Mouse (Mus musculus): ENCODE measurements around the gene Aifm3. TPM values are rescaled to one million over a fixed set of nuclear protein-coding genes. Genes with fewer than 3 reads are reported as not detected.
A peak's percentile ranks its signal among the peaks of the same experiment; 100 is the strongest.
"Not testable (repeated sequence)": the region's sequence is repeated elsewhere in the genome, so short reads cannot be mapped to it uniquely, and the experiment has no call there.

The Aifm3 gene
- polyA plus RNA-seq, 1 experiment from 2014 or later: 0.88 TPM

DNA sequence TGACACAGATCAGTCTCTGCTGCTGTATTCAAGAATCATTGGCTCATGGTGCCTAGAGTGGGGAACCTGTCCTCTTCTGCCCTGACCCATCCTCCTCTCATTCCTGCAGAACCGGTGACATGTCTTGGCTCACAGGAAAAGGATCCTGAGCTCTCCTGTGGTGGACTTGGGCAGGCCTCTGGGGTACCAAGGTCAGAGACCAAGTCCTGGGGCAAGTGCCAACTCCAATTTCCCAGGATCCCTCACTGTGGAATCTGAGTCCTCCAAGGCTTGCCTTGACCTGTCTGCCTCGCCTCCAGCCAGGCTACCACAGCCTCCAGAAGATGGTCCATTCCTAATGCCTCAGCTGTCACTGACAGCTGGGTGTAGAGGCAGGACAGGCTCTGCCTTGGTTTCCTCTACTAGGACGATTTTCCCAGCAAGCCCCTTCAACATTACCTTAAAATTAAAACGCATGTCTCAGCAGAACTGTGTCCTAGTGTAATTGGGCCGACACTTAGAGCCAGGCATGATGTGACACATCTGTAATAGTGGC lies 17.7 kb downstream of the Aifm3 start:
- peaks cover 17% of the 10 kb centered on the region for H3K4me1 ChIP-seq
- H3K27me3 ChIP-seq (replicated peaks): peaks cover 39% of the 10 kb centered on the region
- ATAC-seq (ENCODE audit: extremely low read depth, insufficient number of reproducible peaks, low FRiP score, low TSS enrichment): no peak
- H3K4me2 ChIP-seq: no peak overlapping the region
- no peak overlapping the region for H3K4me3 ChIP-seq
- H3K27ac ChIP-seq (replicated peaks): no peak overlapping the region
- H3K9me3 ChIP-seq: no peaks in the 10 kb centered on the region
- H3K9ac ChIP-seq: no peak overlapping the region
- 81% methylated on average over 5 of the region's 5 CpGs for WGBS
- H3K36me3 ChIP-seq: peaks cover 14% of the 10 kb centered on the region

DNA sequence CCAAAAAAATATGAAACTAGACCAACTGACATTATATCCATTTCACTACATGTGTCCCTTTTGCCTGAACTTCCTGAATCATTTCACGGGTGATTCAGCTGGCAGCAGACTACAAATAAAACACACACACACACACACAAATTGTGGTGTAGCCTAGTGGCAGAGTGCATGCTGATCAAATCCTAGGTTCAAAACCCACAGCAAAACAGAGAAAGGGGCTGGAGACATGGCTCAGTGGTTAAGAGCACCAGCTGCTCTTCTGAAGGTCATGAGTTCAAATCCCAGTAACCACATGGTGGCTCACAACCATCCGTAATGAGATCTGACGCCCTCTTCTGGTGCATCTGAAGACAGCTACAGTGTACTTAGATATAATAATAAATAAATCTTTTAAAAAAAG lies 18.6 kb downstream of the Aifm3 start:
- Histone ChIP-seq H3K36me3 (peaks cover 23% of the 10 kb centered on the region), H3K4me3 (peak overlapping the region; percentile 76), H3K27ac (replicated peaks) (peak overlapping the region; percentile 95), H3K27me3 (replicated peaks) (peaks cover 38% of the 10 kb centered on the region), H3K4me2 (peak overlapping the region; percentile 84), H3K9ac (peak overlapping the region; percentile 90), H3K4me1 (peaks cover 17% of the 10 kb centered on the region)
- not testable (repeated sequence) for ATAC-seq (ENCODE audit: extremely low read depth, insufficient number of reproducible peaks, low FRiP score, low TSS enrichment); H3K9me3 ChIP-seq
- WGBS: 29% methylated on average over 3 of the region's 3 CpGs

DNA sequence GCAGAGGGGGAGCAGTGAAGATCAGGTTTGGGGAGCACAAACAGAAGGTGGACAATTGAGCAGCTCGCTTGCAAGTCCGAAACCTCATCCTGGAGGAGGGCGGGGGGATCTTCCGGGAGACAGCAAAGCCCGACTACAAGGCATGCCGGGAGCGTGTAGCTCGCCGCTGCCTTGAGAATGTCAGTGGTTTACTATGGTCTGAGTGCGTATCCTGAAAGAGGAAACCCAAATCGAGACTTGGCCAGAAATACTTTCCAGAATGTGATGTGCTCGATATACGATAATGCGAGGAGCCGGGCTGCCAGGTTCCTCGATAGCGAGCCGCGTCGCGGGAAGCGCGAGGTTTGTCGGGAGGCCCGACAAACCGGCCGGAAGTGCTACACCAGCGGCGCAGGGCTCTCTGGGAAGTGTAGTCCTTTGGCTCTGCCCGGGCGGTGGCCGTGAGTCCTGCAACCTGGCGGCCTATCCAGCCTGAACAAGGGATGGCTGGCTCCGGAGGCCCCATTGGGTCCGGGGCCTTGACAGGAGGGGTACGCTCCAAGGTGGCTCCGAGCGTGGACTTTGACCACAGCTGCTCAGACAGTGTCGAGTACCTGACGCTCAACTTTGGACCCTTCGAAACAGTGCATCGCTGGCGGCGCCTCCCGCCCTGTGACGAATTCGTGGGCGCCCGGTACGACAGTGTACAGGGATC lies 19.3 kb downstream of the Aifm3 start, which contains the start of gene Lztr1:
Lztr1 (plus strand) TSS at position 143 of the 694 bp plus-strand sequence.
- ATAC-seq (ENCODE audit: extremely low read depth, insufficient number of reproducible peaks, low FRiP score, low TSS enrichment): peak; percentile 91
- peak within 1 kb of the TSS; percentile 95 for H3K27ac ChIP-seq (replicated peaks)
- no peaks in the 10 kb centered on the region for H3K9me3 ChIP-seq
- peaks cover 30% of the 10 kb centered on the region for H3K36me3 ChIP-seq
- WGBS: under 1% methylated on average over 50 of the region's 50 CpGs
- H3K4me3 ChIP-seq: peak within 1 kb of the TSS; percentile 76
- H3K4me2 ChIP-seq: peak within 1 kb of the TSS; percentile 84
- H3K9ac ChIP-seq: peak within 1 kb of the TSS; percentile 90
- H3K27me3 ChIP-seq (replicated peaks): peaks cover 31% of the 10 kb centered on the region
- H3K4me1 ChIP-seq: peaks cover 17% of the 10 kb centered on the region

DNA sequence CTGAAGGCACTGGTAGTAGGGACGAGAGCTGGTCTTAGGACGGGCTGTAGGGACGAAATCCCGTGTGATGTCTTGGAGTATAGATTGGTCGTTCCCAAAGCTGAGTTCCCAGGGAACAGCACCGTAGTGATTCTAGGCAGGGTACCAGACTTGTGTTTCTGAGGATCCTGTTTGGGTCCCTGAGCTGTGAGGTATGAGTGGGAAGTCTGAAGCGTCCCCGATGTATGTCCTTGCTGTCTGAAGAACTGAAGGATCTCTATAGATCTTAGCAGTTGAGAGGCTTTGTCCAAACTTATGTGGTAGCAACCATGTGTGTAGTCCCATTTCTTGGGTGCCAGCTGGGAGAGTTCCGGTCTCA lies 19.8 kb downstream of the Aifm3 start:
- peaks cover 26% of the 10 kb centered on the region for H3K27me3 ChIP-seq (replicated peaks)
- H3K9ac ChIP-seq: peak overlapping the region; percentile 90
- H3K36me3 ChIP-seq: peaks cover 35% of the 10 kb centered on the region
- ATAC-seq (ENCODE audit: extremely low read depth, insufficient number of reproducible peaks, low FRiP score, low TSS enrichment): no peak
- peak overlapping the region; percentile 95; the same call in 1 of the 2 replicates for H3K27ac ChIP-seq (replicated peaks)
- peaks cover 17% of the 10 kb centered on the region for H3K4me1 ChIP-seq
- H3K4me3 ChIP-seq: peak overlapping the region; percentile 76
- 8% methylated on average over 9 of the region's 9 CpGs for WGBS
- peak overlapping the region; percentile 84 for H3K4me2 ChIP-seq
- H3K9me3 ChIP-seq: no peaks in the 10 kb centered on the region

DNA sequence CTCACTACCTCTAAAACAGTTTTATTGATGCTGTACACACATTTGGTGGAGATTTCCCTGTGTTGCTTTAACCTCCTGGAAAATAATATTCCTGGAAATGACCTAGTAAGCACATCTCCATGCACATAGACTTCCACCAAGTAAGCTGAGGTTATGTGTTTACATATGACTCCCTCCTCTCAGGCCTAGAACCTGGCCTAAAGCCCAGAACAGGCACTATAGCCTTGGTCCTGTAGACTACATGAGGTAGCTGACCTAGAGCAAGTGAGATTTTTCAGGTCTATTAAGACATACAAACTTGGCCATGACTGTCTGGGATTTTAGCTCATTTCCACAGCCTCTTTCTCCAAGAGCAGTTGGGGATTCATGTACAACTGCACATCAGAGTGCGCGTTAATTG lies 20.7 kb downstream of the Aifm3 start:
- no peaks in the 10 kb centered on the region for H3K9me3 ChIP-seq
- peak overlapping the region; percentile 76 for H3K4me3 ChIP-seq
- H3K4me1 ChIP-seq: peaks cover 17% of the 10 kb centered on the region
- no peak for ATAC-seq (ENCODE audit: extremely low read depth, insufficient number of reproducible peaks, low FRiP score, low TSS enrichment)
- H3K27me3 ChIP-seq (replicated peaks): peaks cover 17% of the 10 kb centered on the region
- H3K36me3 ChIP-seq: peaks cover 44% of the 10 kb centered on the region
- H3K27ac ChIP-seq (replicated peaks): no peak overlapping the region
- 93% methylated on average over 2 of the region's 2 CpGs for WGBS
- peak overlapping the region; percentile 84 for H3K4me2 ChIP-seq
- H3K9ac ChIP-seq: peak overlapping the region; percentile 90

DNA sequence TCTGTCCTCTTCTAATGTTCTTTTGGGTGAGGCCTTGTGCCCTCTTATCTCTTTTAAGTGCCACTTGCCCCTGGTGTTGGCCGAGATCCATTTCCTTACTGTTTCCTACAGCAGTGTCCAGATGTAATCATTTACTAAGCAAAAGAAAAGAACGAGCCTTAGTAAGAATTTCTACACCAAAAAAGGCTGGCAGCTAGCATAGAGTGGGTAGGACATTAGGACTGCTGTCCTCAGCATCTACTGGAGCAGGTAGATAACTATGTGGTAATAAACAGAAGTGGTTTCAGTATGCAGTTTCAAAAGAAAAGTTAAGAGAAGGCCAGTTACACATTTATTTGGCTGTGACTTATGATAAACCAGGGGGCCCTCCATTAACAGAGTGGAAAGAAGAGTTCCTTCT lies 21.3 kb downstream of the Aifm3 start:
- H3K9ac ChIP-seq: peak overlapping the region; percentile 45
- ATAC-seq (ENCODE audit: extremely low read depth, insufficient number of reproducible peaks, low FRiP score, low TSS enrichment): no peak
- WGBS: 59% methylated on average over 2 of the region's 2 CpGs
- H3K36me3 ChIP-seq: peaks cover 49% of the 10 kb centered on the region
- no peaks in the 10 kb centered on the region for H3K9me3 ChIP-seq
- H3K4me2 ChIP-seq: peak overlapping the region; percentile 84; the same call in 1 of the 2 replicates
- H3K4me1 ChIP-seq: peaks cover 17% of the 10 kb centered on the region
- H3K4me3 ChIP-seq: no peak overlapping the region
- H3K27me3 ChIP-seq (replicated peaks): peaks cover 12% of the 10 kb centered on the region; the same call in 1 of the 2 replicates
- H3K27ac ChIP-seq (replicated peaks): no peak overlapping the region

DNA sequence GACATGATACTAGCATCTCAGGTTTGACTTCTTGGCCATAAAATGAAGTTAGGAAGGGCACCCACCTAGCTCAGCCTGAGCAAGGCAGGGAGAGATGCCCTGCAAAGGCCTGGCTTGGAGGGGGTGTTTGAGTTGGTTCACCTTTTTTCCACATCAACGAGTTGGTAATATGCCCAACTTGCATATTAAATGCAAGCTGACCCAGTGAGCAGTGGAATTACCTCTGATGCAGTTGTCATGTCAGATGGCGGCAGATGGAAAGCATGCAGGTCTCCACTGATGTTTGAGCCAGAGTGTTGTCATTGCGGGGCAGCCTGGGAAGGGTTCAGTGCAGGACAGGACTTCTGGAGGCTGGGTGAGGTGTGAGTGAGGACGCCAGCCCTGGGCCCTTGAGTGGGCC lies 22.0 kb downstream of the Aifm3 start:
- Histone ChIP-seq H3K4me2 (no peak overlapping the region), H3K9me3 (no peaks in the 10 kb centered on the region), H3K36me3 (peaks cover 56% of the 10 kb centered on the region), H3K27me3 (replicated peaks) (peaks cover 5% of the 10 kb centered on the region; the same call in 1 of the 2 replicates), H3K9ac (no peak overlapping the region), H3K27ac (replicated peaks) (no peak overlapping the region), H3K4me1 (peaks cover 17% of the 10 kb centered on the region), H3K4me3 (no peak overlapping the region)
- ATAC-seq (ENCODE audit: extremely low read depth, insufficient number of reproducible peaks, low FRiP score, low TSS enrichment): no peak
- WGBS: 86% methylated on average over 4 of the region's 4 CpGs

DNA sequence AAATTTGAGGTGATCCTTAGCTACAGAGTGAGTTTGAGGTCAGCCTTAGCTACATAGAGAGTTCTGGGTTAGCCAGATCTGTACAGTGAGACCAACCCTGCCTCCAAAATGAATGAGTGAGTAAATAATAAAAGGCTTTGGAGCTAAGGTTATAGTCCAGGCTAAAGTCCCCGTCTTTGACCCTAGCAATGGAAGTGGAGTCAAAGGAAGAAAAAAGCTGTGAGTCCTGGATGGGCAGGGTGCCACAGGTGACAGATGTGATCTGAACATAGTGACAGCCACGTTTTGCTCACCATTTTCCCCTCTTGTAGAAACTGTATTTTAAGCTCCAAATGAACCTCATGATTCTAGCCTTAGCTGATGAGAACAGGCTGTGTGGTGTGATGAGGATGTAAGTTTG lies 29.5 kb downstream of the Aifm3 start:
- no peak for ATAC-seq (ENCODE audit: extremely low read depth, insufficient number of reproducible peaks, low FRiP score, low TSS enrichment)
- Histone ChIP-seq H3K9me3 (no peaks in the 10 kb centered on the region), H3K27me3 (replicated peaks) (no peaks in the 10 kb centered on the region), H3K9ac (no peak overlapping the region), H3K36me3 (peaks cover 97% of the 10 kb centered on the region), H3K4me2 (no peak overlapping the region), H3K4me3 (no peak overlapping the region), H3K4me1 (no peaks in the 10 kb centered on the region), H3K27ac (replicated peaks) (no peak overlapping the region)
- WGBS: 85% methylated on average over 2 of the region's 2 CpGs

DNA sequence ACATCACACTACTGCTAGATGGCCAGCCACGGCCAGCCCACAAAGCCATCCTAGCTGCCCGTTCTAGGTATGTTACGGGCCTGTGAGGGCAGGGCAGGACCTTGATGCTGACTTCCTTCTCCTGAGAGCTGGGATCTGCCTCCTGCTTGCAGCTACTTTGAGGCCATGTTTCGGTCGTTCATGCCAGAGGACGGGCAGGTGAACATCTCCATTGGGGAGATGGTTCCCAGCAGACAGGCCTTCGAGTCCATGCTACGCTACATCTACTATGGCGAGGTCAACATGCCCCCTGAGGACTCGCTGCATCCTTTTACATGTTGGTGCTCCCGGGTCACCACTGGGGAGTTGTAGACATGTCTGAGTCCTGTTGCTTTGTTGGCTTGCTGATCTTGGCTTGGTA lies 34.7 kb downstream of the Aifm3 start:
- Histone ChIP-seq H3K4me2 (no peak overlapping the region), H3K36me3 (peaks cover 97% of the 10 kb centered on the region), H3K27me3 (replicated peaks) (no peaks in the 10 kb centered on the region), H3K9me3 (no peaks in the 10 kb centered on the region), H3K27ac (replicated peaks) (no peak overlapping the region), H3K9ac (no peak overlapping the region), H3K4me3 (no peak overlapping the region), H3K4me1 (no peaks in the 10 kb centered on the region; the same call in 1 of the 2 replicates)
- ATAC-seq (ENCODE audit: extremely low read depth, insufficient number of reproducible peaks, low FRiP score, low TSS enrichment): no peak
- 91% methylated on average over 11 of the region's 11 CpGs for WGBS

DNA sequence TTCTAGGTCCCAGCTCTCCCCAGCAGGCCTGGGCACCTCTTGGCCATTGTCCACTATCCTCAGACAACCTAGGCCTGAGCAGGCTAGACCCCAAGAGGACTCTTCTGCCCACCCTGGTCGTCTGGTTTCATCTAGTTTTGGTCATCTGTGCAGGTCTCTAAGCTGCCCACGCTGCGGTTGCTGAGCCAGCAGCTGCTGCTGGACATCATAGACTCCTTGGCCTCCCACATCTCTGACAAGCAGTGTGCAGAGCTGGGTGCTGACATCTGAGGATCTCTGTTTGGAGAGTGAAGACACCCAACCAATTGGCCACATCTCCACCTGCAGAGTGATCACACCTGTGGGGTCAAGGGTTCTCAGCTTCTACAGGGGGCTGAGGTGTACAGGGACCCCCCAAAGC lies 36.1 kb downstream of the Aifm3 start:
- H3K9me3 ChIP-seq: no peaks in the 10 kb centered on the region
- no peak overlapping the region for H3K4me3 ChIP-seq
- H3K27ac ChIP-seq (replicated peaks): no peak overlapping the region
- no peak for ATAC-seq (ENCODE audit: extremely low read depth, insufficient number of reproducible peaks, low FRiP score, low TSS enrichment)
- WGBS: 80% methylated on average over 3 of the region's 3 CpGs
- peaks cover 84% of the 10 kb centered on the region for H3K36me3 ChIP-seq
- H3K4me1 ChIP-seq: peaks cover 10% of the 10 kb centered on the region
- H3K4me2 ChIP-seq: no peak overlapping the region
- H3K27me3 ChIP-seq (replicated peaks): no peaks in the 10 kb centered on the region
- H3K9ac ChIP-seq: no peak overlapping the region

DNA sequence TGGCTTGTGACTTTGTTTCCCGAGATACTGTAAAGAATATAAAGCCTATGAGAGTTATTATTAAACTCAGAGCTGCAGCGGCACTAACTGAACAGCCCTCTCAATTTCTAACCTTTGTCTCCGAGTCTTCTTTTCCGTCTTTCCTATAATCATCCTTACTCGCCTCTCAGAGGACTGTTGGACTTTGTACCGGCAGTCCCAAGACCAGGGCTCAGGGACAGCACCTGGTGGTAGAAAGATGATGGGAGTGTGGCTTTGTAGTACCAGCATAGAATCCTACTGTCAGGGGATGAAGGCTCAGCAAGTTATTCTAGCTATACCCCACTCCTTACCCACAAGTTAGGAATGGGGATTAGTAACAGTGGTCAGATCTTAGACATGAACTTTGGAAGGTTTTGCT lies 36.8 kb downstream of the Aifm3 start:
- H3K27me3 ChIP-seq (replicated peaks): no peaks in the 10 kb centered on the region
- no peak overlapping the region for H3K9ac ChIP-seq
- H3K4me2 ChIP-seq: no peak overlapping the region
- H3K36me3 ChIP-seq: peaks cover 77% of the 10 kb centered on the region
- no peak overlapping the region for H3K4me3 ChIP-seq
- H3K9me3 ChIP-seq: no peaks in the 10 kb centered on the region
- H3K4me1 ChIP-seq: peaks cover 10% of the 10 kb centered on the region
- no peak overlapping the region for H3K27ac ChIP-seq (replicated peaks)
- no peak for ATAC-seq (ENCODE audit: extremely low read depth, insufficient number of reproducible peaks, low FRiP score, low TSS enrichment)
- WGBS: 91% methylated on average over 6 of the region's 6 CpGs

DNA sequence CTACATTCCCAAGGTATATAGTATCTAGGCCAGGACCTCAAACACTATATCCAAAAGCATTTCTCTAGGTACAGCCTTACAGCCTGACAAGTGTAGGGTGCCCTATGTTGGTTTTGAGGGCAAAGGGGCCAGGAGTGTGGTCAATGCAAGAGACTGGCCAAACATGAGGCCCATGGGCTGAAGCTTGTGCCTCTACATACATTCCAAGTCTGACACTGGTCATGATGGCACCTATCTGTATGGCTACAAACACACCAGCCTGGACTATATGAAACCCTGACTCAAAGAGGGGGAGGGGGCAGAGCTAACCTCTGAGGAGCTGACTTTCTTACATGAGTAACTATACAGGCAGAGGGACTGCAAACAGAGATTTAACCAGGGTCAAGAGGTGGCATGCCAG lies 38.2 kb downstream of the Aifm3 start:
- Histone ChIP-seq H3K4me3 (no peak overlapping the region), H3K36me3 (peaks cover 63% of the 10 kb centered on the region), H3K4me1 (peaks cover 19% of the 10 kb centered on the region), H3K4me2 (no peak overlapping the region), H3K27ac (replicated peaks) (no peak overlapping the region), H3K9me3 (no peaks in the 10 kb centered on the region), H3K9ac (no peak overlapping the region), H3K27me3 (replicated peaks) (no peaks in the 10 kb centered on the region)
- ATAC-seq (ENCODE audit: extremely low read depth, insufficient number of reproducible peaks, low FRiP score, low TSS enrichment): no peak
